Mouse (Mus musculus) thymus, adult 2 months (tissue): ENCODE data around the gene Il17f. TPM values are rescaled to one million over a fixed set of nuclear protein-coding genes. Genes with fewer than 3 reads are reported as not detected.

Experiments
- DNase-seq: peaks from one replicate; pipeline ENCODE4 v3.0.0; 2021
- H3K27ac ChIP-seq: fragments of 200-500 bp; 2 replicates; pipeline ENCODE4 v1.5.1; 2012; ENCODE audit warnings: low read length, control low read depth; ENCODE audit not compliant: control insufficient read depth, insufficient read depth
- H3K27me3 ChIP-seq: fragments of 200-500 bp; 2 replicates; pipeline ENCODE4 v1.6.1; 2012; ENCODE audit warnings: mild to moderate bottlenecking, low read length, moderate library complexity, mixed read lengths; ENCODE audit not compliant: control insufficient read depth, insufficient read depth
- H3K36me3 ChIP-seq: fragments of 200-500 bp; 2 replicates; pipeline ENCODE4 v1.6.1; 2012; ENCODE audit warnings: mild to moderate bottlenecking, low read length, moderate library complexity; ENCODE audit not compliant: control insufficient read depth, insufficient read depth
- H3K4me1 ChIP-seq: fragments of 200-500 bp; replicated peaks from 2 replicates; pipeline ENCODE4 v1.6.1; 2012; ENCODE audit warnings: low read length; ENCODE audit not compliant: control insufficient read depth, insufficient read depth
- H3K4me3 ChIP-seq: fragments of 200-500 bp; 2 replicates; pipeline ENCODE4 v1.5.1; 2012; ENCODE audit warnings: mild to moderate bottlenecking, low read length, control low read depth, moderate library complexity; ENCODE audit not compliant: control insufficient read depth, insufficient read depth
- CTCF ChIP-seq: fragments of 200-500 bp; IDR thresholded peaks from 2 replicates; pipeline ENCODE4 v1.5.1; 2012; ENCODE audit warnings: mild to moderate bottlenecking, control low read depth, low read length, moderate library complexity, borderline replicate concordance; ENCODE audit not compliant: control insufficient read depth, poor library complexity, insufficient read depth; ENCODE audit errors: extremely low read depth
- POLR2A ChIP-seq: fragments of 200-500 bp; IDR thresholded peaks from 2 replicates; pipeline ENCODE4 v1.6.1; 2012; ENCODE audit warnings: mild to moderate bottlenecking, low read length, control low read depth, moderate library complexity; ENCODE audit not compliant: control insufficient read depth, poor library complexity, insufficient read depth; ENCODE audit errors: extremely low read depth
- WGBS: fragments of 180-500 bp; shearing (Covaris S2); methylation state at CpG from one replicate; pipeline ENCODE4 v1.1.7; 2018; 5-methylcytosine and 5-hydroxymethylcytosine counted together
- polyA plus RNA-seq: library from polyadenylated mRNA; depleted of rRNA; stranded (reverse); fragments of >200 nt; gene quantifications from 2 replicates; pipeline ENCODE4 v1.2.3, GENCODE M21; 2012

Gene Il17f
- polyA plus RNA-seq, 1 experiment = 0.49 TPM

GRCm38 (mm10) chr1:20814521-20814920, 24.1 kb upstream of the Il17f start:
- Histone ChIP-seq H3K36me3 (peaks cover 73% of the 10 kb centered on the region), H3K4me1 (no peaks in the 10 kb centered on the region), H3K27me3 (no peaks in the 10 kb centered on the region), H3K4me3 (no peak overlapping the region), H3K27ac (no peak overlapping the region)
- DNase-seq = no peak
- TF ChIP-seq CTCF (no peak), POLR2A (no peak)
- 97% methylated on average over 8 of the region's 8 CpGs for WGBS

GRCm38 (mm10) chr1:20804526-20804925, 14.1 kb upstream of the Il17f start:
- Histone ChIP-seq H3K27me3 (no peaks in the 10 kb centered on the region), H3K4me3 (no peak overlapping the region), H3K27ac (no peak overlapping the region), H3K4me1 (no peaks in the 10 kb centered on the region), H3K36me3 (peaks cover 90% of the 10 kb centered on the region)
- 97% methylated on average over 10 of the region's 10 CpGs for WGBS
- DNase-seq = no peak
- TF ChIP-seq POLR2A (no peak), CTCF (no peak)

GRCm38 (mm10) chr1:20801682-20802390, 11.4 kb upstream of the Il17f start:
- H3K4me1 ChIP-seq = no peaks in the 10 kb centered on the region
- H3K27ac ChIP-seq = no peak overlapping the region
- H3K36me3 ChIP-seq = peaks cover 64% of the 10 kb centered on the region
- DNase-seq = no peak
- WGBS = 93% methylated on average over 8 of the region's 8 CpGs
- H3K27me3 ChIP-seq = no peaks in the 10 kb centered on the region
- no peak overlapping the region for H3K4me3 ChIP-seq
- no peak for TF ChIP-seq CTCF
- no peak for TF ChIP-seq POLR2A

GRCm38 (mm10) chr1:20801275-20801674, 10.9 kb upstream of the Il17f start:
- WGBS = 100% methylated on average over 2 of the region's 2 CpGs

GRCm38 (mm10) chr1:20795178-20795577, 4.8 kb upstream of the Il17f start:
- H3K27ac ChIP-seq = no peak overlapping the region
- no peaks in the 10 kb centered on the region for H3K27me3 ChIP-seq
- no peak for DNase-seq
- 95% methylated on average over 5 of the region's 5 CpGs for WGBS
- H3K4me1 ChIP-seq = no peaks in the 10 kb centered on the region
- H3K36me3 ChIP-seq = peaks cover 1% of the 10 kb centered on the region
- TF ChIP-seq POLR2A = no peak
- TF ChIP-seq CTCF = no peak
- no peak overlapping the region for H3K4me3 ChIP-seq

More at GRCm38 (mm10) chr1:20801275-20801674, 10.9 kb upstream of the Il17f start:
- Histone ChIP-seq H3K4me3 (no peak overlapping the region), H3K27ac (no peak overlapping the region), H3K27me3 (no peaks in the 10 kb centered on the region), H3K4me1 (no peaks in the 10 kb centered on the region), H3K36me3 (peaks cover 58% of the 10 kb centered on the region)
- TF ChIP-seq POLR2A = no peak
- no peak for DNase-seq

- DNase-seq = no peak
- no peaks in the 10 kb centered on the region for H3K4me1 ChIP-seq
- no peak overlapping the region for H3K4me3 ChIP-seq
- TF ChIP-seq CTCF (no peak), POLR2A (no peak)
- no peaks in the 10 kb centered on the region for H3K36me3 ChIP-seq
- H3K27me3 ChIP-seq = no peaks in the 10 kb centered on the region
- 97% methylated on average over 4 of the region's 4 CpGs for WGBS
- H3K27ac ChIP-seq = no peak overlapping the region
Observed at GRCm38 (mm10) chr1:20794760-20795159, 4.3 kb upstream of the Il17f start.

GRCm38 (mm10) chr1:20791414-20791813, 997 bp upstream of the Il17f start:
- Histone ChIP-seq H3K27me3 (no peaks in the 10 kb centered on the region), H3K36me3 (no peaks in the 10 kb centered on the region), H3K27ac (no peak overlapping the region), H3K4me1 (no peaks in the 10 kb centered on the region), H3K4me3 (no peak overlapping the region)
- DNase-seq = no peak
- TF ChIP-seq POLR2A (no peak), CTCF (no peak)
- WGBS = 51% methylated on average over 7 of the region's 7 CpGs
